Mouse (Mus musculus) liver, embryonic 11.5 days (tissue): ENCODE data around the gene Fabp3. TPM values are rescaled to one million over a fixed set of nuclear protein-coding genes. Genes with fewer than 3 reads are reported as not detected.

ENCODE experiments used
- ATAC-seq: fragments of 200-750 bp; cut with Nextera tagmentation; replicated peaks from 2 replicates; pipeline ENCODE4 v1.8.0; 2017; ENCODE audit warnings: moderate number of reproducible peaks, mild to moderate bottlenecking, moderate TSS enrichment, moderate library complexity; ENCODE audit not compliant: low FRiP score
- DNase-seq: peaks from one replicate; pipeline ENCODE4 v3.0.0-alpha.2; 2017; ENCODE audit warnings: low spot score
- H3K27ac ChIP-seq: fragments of 300-500 bp; sonication (generic); 2 replicates; pipeline ENCODE4 v1.5.1; 2014; ENCODE audit warnings: mild to moderate bottlenecking, low read depth, low read length, control low read depth
- H3K27me3 ChIP-seq: fragments of 300-500 bp; sonication (generic); replicated peaks from 2 replicates; pipeline ENCODE4 v1.6.1; 2014; ENCODE audit warnings: low read length, mixed read lengths; ENCODE audit not compliant: control insufficient read depth, insufficient read depth
- H3K36me3 ChIP-seq: fragments of 300-500 bp; sonication (generic); 2 replicates; pipeline ENCODE4 v1.6.1; 2014; ENCODE audit warnings: mild to moderate bottlenecking, low read length, moderate library complexity, mixed read lengths; ENCODE audit not compliant: control insufficient read depth, insufficient read depth
- H3K4me1 ChIP-seq: fragments of 300-500 bp; sonication (generic); replicated peaks from 2 replicates; pipeline ENCODE4 v1.6.1; 2014; ENCODE audit warnings: low read length, mixed read lengths; ENCODE audit not compliant: control insufficient read depth, insufficient read depth
- H3K4me2 ChIP-seq: fragments of 300-500 bp; sonication (generic); 2 replicates; pipeline ENCODE4 v1.6.1; 2014; ENCODE audit warnings: mild to moderate bottlenecking, control low read depth, moderate library complexity
- H3K4me3 ChIP-seq: fragments of 300-500 bp; sonication (generic); 2 replicates; pipeline ENCODE4 v1.5.1; 2014; ENCODE audit warnings: low read depth, low read length, control low read depth
- H3K9ac ChIP-seq: fragments of 300-500 bp; sonication (generic); 2 replicates; pipeline ENCODE4 v1.6.1; 2014; ENCODE audit warnings: low read depth, low read length, control low read depth
- H3K9me3 ChIP-seq: fragments of 300-500 bp; sonication (generic); 2 replicates; pipeline ENCODE4 v1.6.1; 2016; ENCODE audit warnings: low read length, inconsistent platforms, mixed read lengths; ENCODE audit not compliant: control insufficient read depth
- WGBS: fragments of 180-500 bp; shearing (Covaris S2); extraction: QIAGEN DNeasy Blood & Tissue Kit; methylation state at CpG from one replicate; pipeline ENCODE4 v1.1.7; 2014; 5-methylcytosine and 5-hydroxymethylcytosine counted together
- polyA plus RNA-seq: library from polyadenylated mRNA; unstranded; fragments of >200 nt; fragmentation: Nextera tagmentation; extraction: Ambion mirVana; gene quantifications from 2 replicates; pipeline ENCODE4 v1.2.1, GENCODE M21; 2014

The Fabp3 gene
- polyA plus RNA-seq, 1 experiment from 2014 or later = 6.4 TPM

- no peak for DNase-seq
- H3K9ac ChIP-seq = no peak overlapping the region
- H3K9me3 ChIP-seq = no peaks in the 10 kb centered on the region
- WGBS = 43% methylated on average over 9 of the region's 9 CpGs
- H3K27me3 ChIP-seq = peaks cover 32% of the 10 kb centered on the region
- ATAC-seq = no peak
- no peaks in the 10 kb centered on the region for H3K4me1 ChIP-seq
- H3K36me3 ChIP-seq = no peaks in the 10 kb centered on the region
- H3K27ac ChIP-seq = no peak overlapping the region
- H3K4me3 ChIP-seq = no peak overlapping the region
- H3K4me2 ChIP-seq = no peak overlapping the region
Observed at GRCm38 (mm10) chr4:130283826-130284225, 24.6 kb upstream of the Fabp3 start.

- H3K9me3 ChIP-seq = no peaks in the 10 kb centered on the region
- H3K36me3 ChIP-seq = no peaks in the 10 kb centered on the region
- H3K9ac ChIP-seq = no peak overlapping the region
- WGBS = 39% methylated on average over 3 of the region's 3 CpGs
- no peak overlapping the region for H3K4me3 ChIP-seq
- H3K27me3 ChIP-seq = peaks cover 22% of the 10 kb centered on the region
- DNase-seq (no peak), ATAC-seq (no peak)
- no peak overlapping the region for H3K27ac ChIP-seq
- no peak overlapping the region for H3K4me2 ChIP-seq
- no peaks in the 10 kb centered on the region for H3K4me1 ChIP-seq
Observed at GRCm38 (mm10) chr4:130286531-130286930, 21.9 kb upstream of the Fabp3 start.

- no peak overlapping the region for H3K4me3 ChIP-seq
- H3K36me3 ChIP-seq = no peaks in the 10 kb centered on the region
- DNase-seq (no peak), ATAC-seq (no peak)
- H3K4me1 ChIP-seq = peaks cover 5% of the 10 kb centered on the region
- peaks cover 22% of the 10 kb centered on the region for H3K27me3 ChIP-seq
- H3K4me2 ChIP-seq = no peak overlapping the region
- H3K9me3 ChIP-seq = no peaks in the 10 kb centered on the region
- H3K9ac ChIP-seq = no peak overlapping the region
- WGBS = 57% methylated on average over 3 of the region's 3 CpGs
- no peak overlapping the region for H3K27ac ChIP-seq
Observed at GRCm38 (mm10) chr4:130289824-130290223, 18.6 kb upstream of the Fabp3 start.

DNA sequence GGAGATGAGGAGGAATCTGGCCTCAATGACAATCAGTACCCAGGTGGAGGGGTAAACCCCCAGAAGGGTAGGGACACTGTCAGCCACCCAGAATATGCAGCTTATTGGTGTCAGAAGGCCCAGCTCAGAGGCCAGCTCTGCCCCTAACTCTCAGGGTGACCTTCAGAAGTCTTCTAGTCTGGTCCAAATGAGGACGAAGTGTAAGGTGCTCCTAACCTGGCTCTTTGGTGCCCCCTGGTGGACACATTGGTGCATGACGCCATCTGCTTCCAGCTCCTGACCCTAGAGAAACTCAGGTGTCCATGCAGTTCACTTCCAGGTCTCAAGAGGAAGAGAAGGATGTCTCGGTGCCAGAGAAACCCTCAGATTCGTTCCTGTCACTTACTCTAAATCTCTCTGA lies 16.1 kb upstream of the Fabp3 start:
- Histone ChIP-seq H3K9me3 (no peaks in the 10 kb centered on the region), H3K9ac (no peak overlapping the region), H3K4me3 (no peak overlapping the region), H3K27ac (no peak overlapping the region), H3K27me3 (peaks cover 9% of the 10 kb centered on the region; the same call in 1 of the 2 replicates), H3K4me2 (no peak overlapping the region), H3K36me3 (no peaks in the 10 kb centered on the region), H3K4me1 (peaks cover 21% of the 10 kb centered on the region)
- ATAC-seq = no peak
- 4% methylated on average over 4 of the region's 4 CpGs for WGBS
- peak; percentile 81 for DNase-seq

- Histone ChIP-seq H3K9me3 (no peaks in the 10 kb centered on the region), H3K9ac (no peak overlapping the region; the same call in 1 of the 2 replicates), H3K4me3 (no peak overlapping the region), H3K27me3 (peaks cover 4% of the 10 kb centered on the region; the same call in 1 of the 2 replicates), H3K4me1 (peaks cover 24% of the 10 kb centered on the region), H3K27ac (peak overlapping the region; percentile 97), H3K36me3 (no peaks in the 10 kb centered on the region), H3K4me2 (no peak overlapping the region)
- WGBS = 63% methylated on average over 8 of the region's 8 CpGs
- ATAC-seq (no peak), DNase-seq (no peak)
Observed at GRCm38 (mm10) chr4:130294513-130294912, 13.9 kb upstream of the Fabp3 start.

GRCm38 (mm10) chr4:130295047-130295745 lies 13.2 kb upstream of the Fabp3 start:
- peak overlapping the region; percentile 60 for H3K4me2 ChIP-seq
- WGBS = 47% methylated on average over 23 of the region's 23 CpGs
- ATAC-seq (peak; percentile 42), DNase-seq (no peak)
- peak overlapping the region; percentile 61; the same call in 1 of the 2 replicates for H3K9ac ChIP-seq
- peak overlapping the region; percentile 97 for H3K27ac ChIP-seq
- H3K9me3 ChIP-seq = no peaks in the 10 kb centered on the region
- H3K36me3 ChIP-seq = no peaks in the 10 kb centered on the region
- H3K4me1 ChIP-seq = peaks cover 24% of the 10 kb centered on the region
- H3K27me3 ChIP-seq = peaks cover 4% of the 10 kb centered on the region; the same call in 1 of the 2 replicates
- H3K4me3 ChIP-seq = peak overlapping the region; percentile 31; the same call in 1 of the 2 replicates

DNA sequence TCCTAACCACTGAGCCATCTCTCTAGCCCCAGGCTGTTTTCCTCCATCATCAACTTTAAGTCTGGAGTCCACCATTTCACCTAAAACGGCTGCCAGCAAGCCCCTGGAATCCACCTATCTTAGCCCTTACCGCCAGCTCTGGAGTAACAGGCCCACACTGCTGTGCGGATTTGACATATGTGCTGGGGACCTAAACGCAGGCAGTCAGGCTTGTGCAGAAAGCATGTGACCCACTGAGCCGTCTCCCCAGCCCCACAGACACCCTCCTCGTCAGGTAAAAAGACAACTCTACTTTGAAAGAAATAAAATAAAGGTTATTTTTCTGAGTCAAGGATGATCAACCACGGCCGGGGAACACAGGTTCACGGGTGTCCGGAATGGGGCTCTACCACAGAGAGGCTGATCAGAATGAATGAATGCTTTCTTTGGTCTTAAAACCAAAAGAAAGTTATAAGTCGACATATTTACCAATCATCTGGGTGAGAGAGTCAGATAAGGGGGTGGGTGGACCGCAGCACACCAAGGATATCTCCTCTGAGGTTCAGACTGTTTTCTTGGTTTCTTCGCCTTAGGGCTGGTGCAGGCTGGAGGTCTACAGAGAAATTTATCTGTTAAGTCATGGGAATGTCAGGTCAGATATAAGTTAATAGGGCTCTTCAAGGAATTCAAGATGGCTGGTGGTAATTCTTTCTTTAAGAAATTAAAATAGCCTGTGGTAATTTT lies 12.0 kb upstream of the Fabp3 start:
- ATAC-seq (peak; percentile 83), DNase-seq (no peak)
- H3K4me1 ChIP-seq = peaks cover 24% of the 10 kb centered on the region
- no peak overlapping the region for H3K4me3 ChIP-seq
- 0 out of 2 replicates have a peak, but pooled peaks cover 2% of the 10 kb centered on the region for H3K27me3 ChIP-seq
- peak overlapping the region; percentile 61 for H3K9ac ChIP-seq
- no peaks in the 10 kb centered on the region for H3K36me3 ChIP-seq
- H3K9me3 ChIP-seq = no peaks in the 10 kb centered on the region
- peak overlapping the region; percentile 60 for H3K4me2 ChIP-seq
- peak overlapping the region; percentile 97 for H3K27ac ChIP-seq
- 55% methylated on average over 13 of the region's 13 CpGs for WGBS

GRCm38 (mm10) chr4:130297123-130297529 lies 11.3 kb upstream of the Fabp3 start:
- Histone ChIP-seq H3K9ac (peak overlapping the region; percentile 38), H3K27me3 (0 out of 2 replicates have a peak, but pooled peaks cover 2% of the 10 kb centered on the region), H3K9me3 (no peaks in the 10 kb centered on the region), H3K27ac (peak overlapping the region; percentile 97), H3K36me3 (no peaks in the 10 kb centered on the region), H3K4me3 (no peak overlapping the region), H3K4me1 (peaks cover 26% of the 10 kb centered on the region), H3K4me2 (peak overlapping the region; percentile 60)
- DNase-seq (peak; percentile 57), ATAC-seq (peak; percentile 89)
- WGBS = 14% methylated on average over 13 of the region's 13 CpGs
